Mouse (Mus musculus) heart, postnatal 10 days (tissue): Measurements from ENCODE around the gene Scrn3. TPM values are rescaled to one million over a fixed set of nuclear protein-coding genes. Genes with fewer than 3 reads are reported as not detected.

Experiments
- DNase-seq, 2 experiments: peaks; one replicate each; pipeline ENCODE4 v3.0.0; 2021
- intact Hi-C: fragments of 180-260 bp; cut with DNase I; formaldehyde crosslinking; loops from one replicate; pipeline ENCODE4 v1.15.1; 2025
- total RNA-seq, 2 experiments: library from RNA; stranded (reverse); gene quantifications; 2 replicates each; pipeline ENCODE4 v1.2.3; 2021

Gene Scrn3
- total RNA-seq, 2 experiments from 2014 or later = 14.0 to 17.4 TPM

- intact Hi-C loops = no loop called here
- no peak for DNase-seq
These were observed 7.9 kb upstream of the Scrn3 start for GRCm38 (mm10) chr2:73304506-73304905.

DNA sequence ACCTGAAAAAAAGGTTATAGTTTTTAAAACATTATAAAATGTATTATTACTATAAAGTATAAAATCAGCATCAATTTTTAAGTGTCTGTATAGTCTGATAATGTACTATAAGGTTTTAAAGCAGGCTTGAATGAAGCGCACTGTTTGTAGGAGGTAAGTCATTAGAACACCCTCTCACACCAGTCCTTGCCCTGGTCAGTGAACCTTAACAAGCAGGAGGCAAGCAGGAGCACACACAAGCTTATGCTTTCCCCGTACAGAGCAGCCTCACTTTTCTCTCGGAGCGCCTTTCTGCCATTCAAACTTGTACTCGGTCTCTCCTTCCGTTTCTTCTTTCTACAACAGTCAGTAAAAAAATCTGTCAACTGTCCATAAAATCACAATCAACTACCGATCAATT, 6.4 kb upstream of the Scrn3 start:
- intact Hi-C loops = no loop called here
- DNase-seq = no peak

DNA sequence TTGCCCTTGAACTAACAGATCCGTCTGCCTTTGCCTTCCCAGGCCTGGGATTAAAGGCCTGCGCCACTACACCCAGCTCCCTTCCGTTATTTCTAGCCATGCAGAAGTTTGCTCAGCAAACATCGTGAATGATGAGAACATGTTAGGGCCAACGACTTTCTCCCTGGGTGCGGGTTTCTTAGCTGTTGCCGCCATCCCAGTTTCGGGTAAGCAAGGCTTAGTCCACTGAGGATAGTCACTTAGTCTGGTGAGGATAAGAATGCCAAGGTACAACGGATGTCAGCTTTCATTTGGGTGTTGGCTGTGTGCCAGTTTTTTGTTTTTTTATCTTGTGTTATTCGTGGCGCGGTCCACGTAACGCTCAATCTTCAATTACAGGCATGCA, 708 bp downstream of the Scrn3 start:
- intact Hi-C loops = loop anchor here (5.0 kb wide), 1 partner anchor 74 kb away; the partner anchor contains the start of gene Gpr155
- peak; percentile 62 to 74 for DNase-seq

DNA sequence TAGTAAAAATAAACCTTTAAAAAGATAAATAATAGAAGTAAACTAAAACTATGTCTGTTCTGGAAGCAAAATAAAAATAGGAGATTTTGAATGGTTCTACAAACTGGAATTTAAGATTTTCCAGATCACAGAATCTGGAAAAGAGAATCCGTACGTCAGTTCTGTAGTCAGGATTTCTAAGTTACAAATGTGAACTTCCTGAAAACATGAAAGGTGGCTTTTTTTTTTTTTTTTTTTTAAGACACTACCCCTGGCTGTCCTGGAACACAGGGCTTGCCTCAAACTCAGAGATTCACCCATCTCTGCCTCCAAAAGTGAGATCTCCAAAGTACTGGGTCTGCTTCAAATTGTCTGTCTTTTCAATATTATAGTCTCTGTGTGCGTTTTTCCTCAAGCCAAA, 1.9 kb downstream of the Scrn3 start:
- intact Hi-C loops = loop anchor here (5.0 kb wide), 1 partner anchor 73 kb away; the partner anchor contains the start of gene Gpr155

DNA sequence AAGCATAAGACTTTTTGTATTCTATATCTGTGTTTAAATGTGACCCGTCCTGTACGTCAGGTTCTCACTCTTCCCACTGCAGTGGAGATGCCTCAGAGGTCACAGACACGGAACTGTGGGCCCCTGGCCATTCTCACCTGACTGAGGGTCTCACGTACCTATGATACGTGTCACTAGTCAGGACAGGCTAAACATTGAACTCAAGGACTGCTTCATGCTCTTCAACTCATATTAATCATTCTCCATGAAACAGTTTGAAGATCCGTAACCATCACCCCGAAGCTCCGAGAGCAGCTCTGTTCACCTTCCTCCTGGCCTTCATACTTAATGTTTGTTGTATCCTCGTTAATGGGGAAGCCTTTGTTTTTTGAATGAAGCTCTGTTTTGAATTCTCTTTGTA, 5.0 kb downstream of the Scrn3 start:
- no peak for DNase-seq
- intact Hi-C loops = no loop called here

More for the DNA sequence above, 1.9 kb downstream of the Scrn3 start:
- DNase-seq = no peak

DNA sequence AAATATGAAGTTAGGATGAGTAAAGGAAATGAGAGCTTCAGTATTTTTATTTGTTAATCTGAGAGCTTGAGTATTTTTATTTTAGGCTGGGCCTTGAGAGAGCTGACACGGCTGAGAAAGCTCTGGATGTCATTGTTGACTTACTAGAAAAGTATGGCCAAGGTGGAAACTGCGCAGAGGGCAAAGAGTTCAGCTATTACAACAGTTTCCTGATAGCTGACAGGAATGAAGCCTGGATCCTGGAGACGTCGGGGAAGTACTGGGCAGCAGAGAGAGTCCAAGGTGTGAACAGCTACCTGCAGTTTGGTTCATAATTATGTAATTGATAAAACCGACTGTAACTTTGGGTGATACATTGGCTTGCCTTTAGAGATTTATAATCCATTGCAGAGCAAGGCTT, 6.8 kb downstream of the Scrn3 start:
- no peak for DNase-seq
- intact Hi-C loops = no loop called here

GRCm38 (mm10) chr2:73322991-73323390, 10.6 kb downstream of the Scrn3 start:
- DNase-seq = no peak
- intact Hi-C loops = no loop called here

GRCm38 (mm10) chr2:73325871-73326270, 13.5 kb downstream of the Scrn3 start:
- intact Hi-C loops = no loop called here
- DNase-seq = peak; percentile 7 to 10

DNA sequence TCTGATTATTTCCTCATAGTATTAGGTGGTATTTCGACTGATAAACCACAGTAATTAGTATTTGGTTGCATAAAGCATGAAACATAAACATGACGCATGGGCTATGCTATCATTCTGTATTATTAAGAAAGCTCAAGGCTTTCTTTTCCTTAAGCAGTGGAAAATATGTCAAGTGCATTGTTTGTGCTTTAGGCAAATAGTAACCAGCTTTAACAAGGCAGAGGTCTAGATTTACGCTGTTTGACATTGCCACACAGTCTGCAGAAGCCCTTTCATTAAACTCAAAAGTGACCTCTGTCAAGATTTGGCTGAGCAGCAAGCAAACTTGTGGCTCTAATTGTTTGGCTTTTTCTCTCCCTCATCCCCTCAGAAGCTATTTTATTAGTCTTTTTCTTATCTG, 23.5 kb downstream of the Scrn3 start:
- no peak for DNase-seq
- intact Hi-C loops = no loop called here

DNA sequence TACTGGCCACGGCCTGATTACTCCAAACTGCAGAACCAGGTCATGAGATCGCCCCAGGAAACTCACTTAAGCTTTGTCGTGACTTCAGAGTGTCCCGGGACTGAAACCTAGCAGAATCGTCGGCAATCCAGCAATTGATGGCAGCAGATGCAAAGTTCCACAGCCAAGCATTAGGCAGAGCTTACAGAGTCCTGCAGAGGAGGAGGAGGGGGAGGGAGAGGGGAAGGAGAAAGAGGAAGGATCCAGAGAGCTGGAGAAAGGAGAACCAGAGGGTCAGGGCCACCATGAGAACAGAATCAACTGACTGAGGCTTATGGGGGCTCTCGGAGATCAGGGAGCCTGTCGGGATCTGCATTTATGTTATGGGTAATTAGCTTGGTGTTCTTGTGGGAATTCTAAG, 26.0 kb downstream of the Scrn3 start:
- no peak for DNase-seq
- intact Hi-C loops = no loop called here

GRCm38 (mm10) chr2:73343701-73344100, 31.3 kb downstream of the Scrn3 start:
- intact Hi-C loops = no loop called here
- DNase-seq = no peak

- no peak for DNase-seq
- intact Hi-C loops = no loop called here
These were observed 32.8 kb downstream of the Scrn3 start for GRCm38 (mm10) chr2:73345204-73345603.

GRCm38 (mm10) chr2:73346345-73347086, 34.1 kb downstream of the Scrn3 start:
- no peak for DNase-seq
- intact Hi-C loops = no loop called here

- intact Hi-C loops = no loop called here
These were observed 34.7 kb downstream of the Scrn3 start for GRCm38 (mm10) chr2:73347136-73347535.

DNA sequence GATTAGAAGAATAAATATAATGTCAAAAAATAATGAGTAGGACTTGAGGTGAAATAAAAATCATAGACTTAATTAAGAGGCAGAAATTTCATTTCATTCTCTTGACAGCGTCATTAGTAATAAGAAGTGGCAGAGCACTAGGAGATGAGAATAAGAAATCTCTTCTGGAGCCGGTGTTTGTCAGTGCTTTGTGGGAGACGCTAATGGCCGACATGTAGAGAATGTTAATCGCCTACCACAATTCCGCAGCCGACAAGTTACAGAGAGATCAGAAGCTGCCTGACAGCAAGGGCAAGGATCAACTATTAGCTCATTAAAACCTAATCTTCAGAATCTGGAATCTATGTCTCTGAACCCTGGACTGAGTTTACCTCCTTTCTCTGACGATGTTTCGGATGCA, 35.4 kb downstream of the Scrn3 start:
- no peak for DNase-seq
- intact Hi-C loops = no loop called here

More at GRCm38 (mm10) chr2:73347136-73347535, 34.7 kb downstream of the Scrn3 start:
- DNase-seq = no peak

DNA sequence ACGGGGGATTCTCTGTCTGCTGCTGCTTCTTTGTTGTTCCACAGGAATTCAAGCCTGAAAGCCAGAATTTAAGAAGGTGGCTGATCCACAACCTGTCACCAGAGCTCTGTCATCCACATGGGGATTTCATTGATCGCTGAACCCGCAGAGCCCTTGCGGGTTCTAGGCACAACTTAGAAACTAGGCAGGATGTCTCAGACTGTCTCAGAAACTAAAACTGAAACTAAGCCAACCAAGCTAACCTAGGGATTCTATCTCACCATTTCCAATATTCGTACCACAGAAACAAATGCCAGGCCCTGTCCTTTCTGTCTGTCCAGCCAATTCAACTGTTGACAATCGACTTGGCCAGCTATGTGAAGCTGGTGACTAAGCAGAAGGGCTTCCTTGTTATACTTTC, 35.8 kb downstream of the Scrn3 start:
- intact Hi-C loops = no loop called here
- DNase-seq = no peak

DNA sequence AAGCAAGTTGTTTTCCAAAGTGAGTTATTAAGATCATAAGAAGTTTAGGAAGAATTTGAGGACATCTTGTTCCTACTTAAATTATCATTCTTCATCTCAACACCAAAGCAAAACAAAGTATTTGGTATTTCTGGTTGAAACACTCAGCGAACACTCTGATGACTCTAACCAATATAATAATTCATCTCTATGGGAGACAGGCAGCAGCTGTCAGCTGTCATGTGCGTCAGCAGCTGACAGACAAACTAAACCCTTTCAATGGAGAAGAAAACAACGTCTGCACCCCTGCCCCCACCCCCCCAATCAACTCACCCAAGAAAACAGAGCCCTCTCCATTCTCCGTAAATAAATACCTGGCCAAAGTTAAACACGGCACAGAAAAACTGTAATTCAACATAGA, 39.1 kb downstream of the Scrn3 start:
- DNase-seq = peak; percentile 24 to 31
- intact Hi-C loops = no loop called here

- DNase-seq = peak; percentile 42 to 45
- intact Hi-C loops = no loop called here
These were observed 39.5 kb downstream of the Scrn3 start for GRCm38 (mm10) chr2:73351927-73352374.

GRCm38 (mm10) chr2:73357004-73357403, 44.6 kb downstream of the Scrn3 start:
- intact Hi-C loops = no loop called here
- no peak for DNase-seq

DNA sequence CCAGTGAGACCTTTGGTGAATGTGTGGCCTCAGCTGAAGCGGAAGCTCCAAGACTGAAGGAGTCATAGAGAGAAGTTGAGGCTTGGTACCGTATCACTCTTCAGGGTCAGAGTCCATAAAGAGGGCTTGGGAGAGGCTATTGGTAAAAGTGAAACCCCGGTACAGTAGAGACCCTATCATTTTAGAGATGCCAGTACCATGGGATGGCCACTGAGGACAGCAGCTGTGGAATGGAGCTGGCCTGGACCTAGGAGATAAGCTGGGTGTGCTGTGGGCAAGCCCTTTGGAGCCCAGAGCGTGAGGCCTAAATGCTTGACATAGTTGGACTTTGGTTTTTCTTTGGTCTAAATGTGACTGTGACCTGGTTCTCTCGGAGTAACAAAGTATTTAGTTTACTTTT, 47.5 kb downstream of the Scrn3 start:
- intact Hi-C loops = no loop called here
- no peak for DNase-seq

GRCm38 (mm10) chr2:73360536-73360935, 48.1 kb downstream of the Scrn3 start:
- intact Hi-C loops = no loop called here

GRCm38 (mm10) chr2:73363448-73363847, 51.0 kb downstream of the Scrn3 start:
- no peak for DNase-seq
- intact Hi-C loops = no loop called here

More at GRCm38 (mm10) chr2:73360536-73360935, 48.1 kb downstream of the Scrn3 start:
- DNase-seq = no peak
